Mouse (Mus musculus) gonadal fat pad, adult 2 months (tissue): ENCODE data around the gene Sirt1. TPM values are rescaled to one million over a fixed set of nuclear protein-coding genes. Genes with fewer than 3 reads are reported as not detected.
"Not testable (repeated sequence)": the region's sequence is repeated elsewhere in the genome, so short reads cannot be mapped to it uniquely, and the experiment has no call there.

Experiments used
- DNase-seq: peaks from one replicate; pipeline ENCODE4 v3.0.0-alpha.2; 2012; ENCODE audit warnings: low read depth
- polyA plus RNA-seq: library from polyadenylated mRNA; depleted of rRNA; stranded (reverse); fragments of >200 nt; gene quantifications from 2 replicates; pipeline ENCODE4 v1.2.3, GENCODE M21; 2012; rRNA removed

The Sirt1 gene
- polyA plus RNA-seq = 3.8 and 4.1 TPM in 2 replicates

DNA sequence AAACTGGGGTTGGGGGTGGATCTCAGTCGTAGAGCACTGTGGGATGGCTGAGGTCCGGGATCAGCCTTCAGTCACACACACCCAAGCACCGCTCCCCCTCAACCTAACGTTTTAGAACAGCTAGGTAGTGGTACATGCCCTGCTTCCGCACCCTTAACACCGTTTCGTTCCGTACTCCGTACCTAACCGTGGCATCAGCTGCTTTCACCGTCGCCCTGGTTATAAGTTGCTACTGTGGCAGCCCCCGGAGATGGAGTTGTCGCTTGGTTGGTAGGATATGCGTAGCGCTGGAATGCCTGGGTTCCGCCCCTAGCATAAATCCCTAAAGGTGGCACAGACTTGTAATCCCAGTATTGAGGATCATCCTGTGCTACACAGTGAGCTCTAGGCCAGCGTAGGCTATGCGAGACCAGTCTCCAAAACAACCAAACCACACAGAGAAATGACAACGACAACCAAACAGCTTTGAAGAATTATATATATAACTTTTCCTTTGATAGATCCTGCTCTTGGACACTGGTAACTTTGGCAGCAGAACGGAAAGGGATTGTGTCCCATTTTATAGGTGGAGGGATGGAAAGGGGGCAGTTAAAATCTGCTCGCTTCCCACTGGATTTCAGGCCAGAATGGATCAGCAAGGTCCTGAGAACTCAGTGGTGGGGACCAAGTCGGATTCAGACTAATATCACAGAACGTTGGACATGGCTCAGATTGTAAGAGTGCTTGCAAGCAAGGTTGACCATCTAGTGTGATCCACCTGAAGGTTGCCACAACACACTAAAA, at the start of gene Sirt1:
TSS of gene Sirt1 (minus strand) at position 207 of the 783 bp plus-strand sequence.
- no peak for DNase-seq

DNA sequence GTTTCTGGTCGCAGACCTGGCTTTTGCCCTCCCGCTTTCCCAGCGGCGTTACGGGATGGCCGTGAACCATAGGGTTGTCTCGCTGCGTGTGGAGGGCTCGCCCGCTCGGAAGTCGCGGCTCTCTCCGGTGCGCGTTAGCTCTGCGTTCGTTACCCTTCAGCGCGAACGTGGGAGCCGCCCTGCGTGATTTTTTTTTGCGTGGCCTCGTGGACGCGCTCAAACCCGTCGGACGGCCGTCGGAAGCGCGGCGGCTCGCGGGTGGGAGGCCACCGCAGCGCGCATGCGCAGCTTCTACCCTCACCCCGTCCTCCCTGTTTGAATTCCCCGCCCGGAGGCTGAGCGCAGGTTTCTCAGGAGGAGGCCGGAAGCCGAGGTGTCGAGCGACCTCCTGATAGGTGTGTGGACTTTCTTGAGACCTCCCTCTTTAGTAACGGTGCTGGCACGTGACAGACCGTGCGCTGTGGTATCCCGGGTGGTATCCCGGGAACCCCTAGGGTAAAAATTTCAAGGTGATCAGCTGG, 48.3 kb upstream of the Sirt1 start, which contains the start of gene Ctnna3:
TSS of gene Ctnna3 (plus strand) at position 314 of the 521 bp plus-strand sequence.
- peak; percentile 66 for DNase-seq

DNA sequence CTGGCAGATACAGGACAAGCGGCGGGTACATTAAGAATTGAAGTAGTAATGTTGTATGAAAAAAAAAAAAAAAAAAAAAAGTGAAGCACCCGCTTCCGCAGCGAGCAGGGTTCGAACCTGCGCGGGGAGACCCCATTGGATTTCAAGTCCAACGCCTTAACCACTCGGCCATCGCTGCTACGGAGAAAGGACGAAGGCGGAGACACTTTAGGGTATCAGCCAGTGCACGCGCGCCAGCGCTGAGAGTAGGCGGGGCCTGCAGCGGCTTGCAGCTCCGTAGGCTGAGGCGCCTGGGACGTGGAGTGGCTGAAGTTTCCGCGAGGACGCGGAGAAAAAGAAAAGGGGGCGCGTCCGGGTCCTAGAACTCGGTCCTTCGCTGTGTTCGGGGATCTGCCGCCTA, 47.9 kb upstream of the Sirt1 start:
- DNase-seq = peak; percentile 58

DNA sequence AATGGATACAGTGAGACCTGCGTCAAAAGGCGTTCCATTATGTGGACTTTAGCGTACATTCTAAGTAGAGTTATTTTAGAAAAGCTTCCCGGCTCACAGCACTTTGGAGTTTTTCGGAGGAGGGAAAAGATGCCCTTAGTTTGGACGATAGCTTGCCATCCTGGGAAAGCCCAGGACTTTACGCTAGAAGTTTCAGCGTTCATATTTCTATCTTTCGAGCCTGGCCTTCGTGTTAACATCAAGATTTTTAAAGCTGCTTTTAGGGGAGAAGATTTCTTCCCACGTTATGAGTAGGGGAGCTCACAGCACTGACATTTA, 47.5 kb upstream of the Sirt1 start:
- no peak for DNase-seq

DNA sequence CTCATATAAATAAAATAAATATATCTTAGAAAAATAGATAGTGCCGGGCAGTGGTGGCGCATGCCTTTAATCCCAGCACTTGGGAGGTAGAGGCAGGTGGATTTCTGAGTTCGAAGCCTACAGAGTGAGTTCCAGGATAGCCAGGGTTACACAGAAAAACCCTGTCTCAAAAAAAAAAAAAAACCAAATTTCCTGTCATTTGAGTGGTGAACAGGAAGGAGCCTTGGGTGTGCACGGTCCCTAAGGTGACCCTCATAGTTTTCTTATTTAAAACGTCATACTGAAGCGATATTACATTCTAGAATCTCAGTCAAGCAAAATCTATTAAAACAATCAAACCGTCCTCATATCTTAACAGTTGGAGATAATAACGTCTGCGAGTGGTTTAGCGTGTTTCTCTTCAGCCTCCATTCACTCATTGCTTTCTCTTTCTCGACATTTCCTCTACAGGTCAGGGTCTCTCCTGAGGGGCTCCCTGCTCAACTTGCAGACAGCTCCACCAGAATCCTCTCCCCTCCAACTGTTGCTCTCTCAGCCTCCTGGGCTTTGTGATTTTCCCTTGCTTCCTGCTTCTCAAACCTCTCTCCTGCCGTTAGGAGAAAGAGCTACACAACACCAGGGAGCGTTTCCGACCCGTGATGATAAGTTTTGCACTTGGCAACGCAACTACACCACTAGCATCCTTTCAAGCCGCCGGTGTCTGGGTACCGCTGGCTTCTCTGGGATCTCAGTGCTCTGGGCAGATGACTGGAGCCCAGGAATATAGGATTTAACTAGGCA, 46.9 kb upstream of the Sirt1 start:
- no peak for DNase-seq

DNA sequence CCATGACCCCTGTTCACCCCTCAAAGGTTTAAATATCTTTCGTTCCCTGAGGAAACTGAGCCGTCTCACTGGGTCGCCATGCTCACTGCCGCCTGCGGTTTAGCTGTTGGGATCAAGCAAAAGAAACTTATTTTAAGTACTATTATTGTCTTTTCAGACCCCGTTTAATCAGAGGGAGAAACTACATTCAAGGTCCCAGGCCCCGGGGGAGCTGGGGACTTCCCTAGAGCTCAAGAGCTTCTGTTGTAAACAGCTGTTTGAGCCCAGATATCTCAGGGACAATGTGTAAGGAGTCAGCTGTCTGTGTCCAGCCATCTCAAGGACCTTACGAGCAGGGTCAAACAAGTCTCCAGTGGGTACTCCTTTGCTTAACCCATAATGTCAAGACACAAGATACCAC, 45.6 kb upstream of the Sirt1 start:
- DNase-seq = no peak

DNA sequence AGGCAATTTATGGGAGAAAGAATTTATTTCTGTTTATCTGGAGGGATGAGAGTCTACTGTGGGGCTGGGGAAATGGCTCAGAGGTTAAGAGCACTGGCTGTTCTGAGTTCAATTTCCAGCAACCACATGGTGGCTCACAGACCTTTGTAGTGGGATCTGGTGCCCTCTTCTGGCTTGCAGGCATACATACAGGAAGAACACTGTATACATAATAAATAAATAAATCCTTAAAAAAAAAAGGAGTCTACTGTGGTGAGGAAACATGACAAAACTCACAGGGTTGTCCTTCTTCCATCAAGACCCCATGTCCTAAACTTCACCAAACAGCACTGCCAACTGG, 42.9 kb upstream of the Sirt1 start:
- no peak for DNase-seq

DNA sequence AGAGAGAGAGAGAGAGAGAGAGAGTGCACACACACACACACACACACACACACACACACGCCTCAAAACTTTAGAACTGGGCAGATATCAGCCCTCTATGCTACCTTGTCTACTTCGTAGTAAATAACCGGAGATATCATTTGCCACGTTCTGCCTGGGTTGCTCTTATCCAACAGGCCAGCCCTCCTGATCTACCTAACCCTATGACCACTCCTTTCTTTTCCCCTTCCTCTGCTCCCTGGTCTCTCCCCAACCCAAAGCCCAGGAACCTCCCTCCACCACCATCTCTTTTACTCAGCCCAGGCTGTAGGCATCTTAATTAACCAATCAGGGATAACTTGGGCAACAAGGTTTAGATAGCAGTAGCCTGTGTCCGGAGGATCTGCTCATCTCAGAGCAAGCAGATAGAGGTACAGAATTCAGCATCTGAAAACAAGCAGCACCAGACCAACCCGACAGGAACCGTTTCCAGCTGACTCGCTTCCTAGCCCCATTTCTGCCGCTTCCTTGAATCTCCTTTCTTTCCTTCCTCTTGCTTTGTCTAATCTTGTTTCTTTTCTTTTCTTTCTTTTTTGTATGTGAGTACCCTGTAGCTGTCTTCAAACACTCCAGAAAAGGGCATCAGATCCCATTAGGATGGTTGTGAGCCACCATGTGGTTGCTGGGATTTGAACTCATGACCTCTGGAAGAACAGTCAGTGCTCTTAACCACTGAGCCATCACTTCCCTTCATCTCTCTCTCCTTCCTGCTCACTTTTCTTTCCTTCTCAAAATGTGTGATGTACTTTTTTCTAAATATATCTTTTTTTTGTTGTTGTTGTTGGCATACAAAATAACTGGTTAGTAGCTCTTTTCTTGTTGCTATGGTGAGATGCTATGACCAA, 42.3 kb upstream of the Sirt1 start:
- DNase-seq = no peak

DNA sequence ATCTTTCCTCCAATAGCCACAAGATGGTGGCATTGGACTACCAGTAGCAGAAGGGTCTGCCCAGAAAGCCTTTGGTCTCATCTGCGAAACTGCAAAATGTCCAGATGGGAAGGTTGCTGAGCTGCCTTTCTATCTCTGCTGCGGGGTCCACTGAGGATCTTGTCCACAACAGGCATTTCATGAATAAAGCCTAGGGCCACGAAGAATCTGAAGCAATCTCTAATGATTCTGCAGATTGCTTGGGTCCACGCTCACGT, 41.2 kb upstream of the Sirt1 start:
- DNase-seq = no peak

DNA sequence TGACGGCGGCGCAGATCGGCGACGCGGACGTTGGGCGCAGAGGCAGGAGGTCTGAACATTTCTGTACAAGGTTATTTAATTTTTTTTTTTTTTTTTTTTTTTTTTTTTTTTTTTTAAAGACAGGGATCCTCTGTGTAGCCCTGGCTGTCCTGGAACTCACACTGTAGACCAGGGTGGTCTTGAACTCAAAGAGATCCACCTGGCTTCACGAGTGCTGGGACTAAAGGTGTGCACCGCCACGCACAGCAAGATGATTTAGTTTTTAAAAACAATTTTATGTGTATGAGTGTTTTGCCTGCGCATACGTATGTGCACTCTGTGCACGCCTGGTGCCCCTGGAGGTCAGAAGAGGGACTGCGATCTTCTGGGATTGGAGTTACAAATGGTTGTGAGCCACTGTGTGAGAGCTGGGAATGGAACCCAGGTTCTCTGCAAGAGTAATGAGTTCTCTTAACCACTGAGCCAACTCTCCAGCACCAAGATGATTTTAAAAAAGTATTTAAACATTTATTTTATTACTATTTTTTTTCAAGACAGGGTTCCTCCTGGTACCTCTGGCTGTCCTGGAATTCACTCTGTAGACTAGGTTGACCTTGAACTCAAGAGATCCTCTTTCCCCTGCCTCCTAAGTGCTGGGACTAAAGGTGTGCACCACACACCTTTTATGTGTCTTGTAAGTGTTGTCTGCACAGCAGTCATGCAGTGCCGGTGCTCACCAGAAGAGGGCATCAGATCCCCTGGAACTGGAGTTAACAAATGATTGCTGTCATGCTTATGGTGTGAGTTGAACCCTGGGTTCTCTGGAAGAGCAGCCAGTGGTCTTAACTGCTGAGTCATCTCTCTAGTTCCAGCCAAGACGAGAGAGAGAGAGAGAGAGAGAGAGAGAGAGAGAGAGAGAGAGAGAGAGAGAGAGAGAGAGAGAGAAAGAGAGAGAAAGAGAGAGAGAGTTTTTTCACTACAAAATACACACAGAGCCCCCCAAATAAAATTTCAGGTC, 40.5 kb upstream of the Sirt1 start, which contains the start of gene Gm7075:
TSS of gene Gm7075 (minus strand) at position 51 of the 997 bp plus-strand sequence.
- DNase-seq = no peak

DNA sequence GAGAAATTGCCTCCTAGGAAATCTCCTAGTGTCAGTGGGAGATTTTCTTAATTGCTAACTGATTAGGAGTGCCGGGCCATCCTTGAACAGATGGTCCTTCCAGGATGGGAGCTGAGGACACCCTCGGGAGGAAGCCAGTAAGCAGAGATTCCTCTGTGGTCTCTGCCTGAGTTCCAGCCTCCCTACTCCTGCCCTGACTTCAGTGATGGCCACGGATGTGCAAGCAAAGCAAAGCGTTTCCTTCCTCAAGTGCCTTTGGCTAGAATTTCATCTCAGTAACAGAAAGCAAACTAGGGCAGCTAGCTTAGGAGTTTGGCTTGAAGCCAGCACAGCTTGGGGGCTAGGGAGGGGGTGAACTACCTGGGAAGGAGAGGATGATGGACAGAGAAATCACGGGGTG, 35.6 kb upstream of the Sirt1 start:
- no peak for DNase-seq

DNA sequence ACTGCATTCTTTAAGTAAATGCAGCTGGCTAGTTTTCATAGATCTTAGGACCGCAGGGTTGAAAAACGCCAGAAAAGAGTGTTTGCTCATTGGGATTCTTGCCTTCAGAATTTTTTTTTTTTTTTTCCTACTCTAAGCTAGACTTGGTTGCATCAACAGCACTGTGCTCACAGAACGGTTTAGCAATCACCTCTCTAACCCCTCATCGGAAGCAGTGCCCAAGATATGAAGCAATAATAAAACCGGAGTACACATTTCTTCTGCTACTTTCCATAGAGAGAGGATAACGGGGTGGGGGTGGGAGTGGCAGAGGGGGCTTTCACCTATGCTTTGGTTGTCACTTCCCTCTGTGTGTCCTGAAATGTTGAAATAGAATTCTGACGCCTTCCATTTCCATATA, 34.3 kb upstream of the Sirt1 start:
- no peak for DNase-seq

DNA sequence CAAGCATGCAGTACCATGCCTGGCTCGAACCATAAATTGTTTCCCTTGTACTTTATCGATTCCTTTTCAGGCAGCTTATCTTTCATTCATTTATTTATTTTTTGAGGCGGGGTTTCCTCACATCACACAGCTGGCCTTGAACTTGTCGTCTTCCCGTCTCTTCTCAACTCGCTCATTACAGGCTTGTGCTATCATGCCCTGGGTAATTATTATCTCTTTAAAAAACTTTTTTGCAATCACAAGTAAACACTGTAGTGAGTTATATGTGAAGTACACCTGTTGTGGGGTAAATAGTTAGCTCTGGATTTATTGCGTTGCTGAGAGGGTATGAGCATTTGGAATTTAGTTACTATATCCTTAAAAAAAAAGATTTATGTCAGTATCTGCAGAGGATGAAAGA, 33.8 kb upstream of the Sirt1 start:
- DNase-seq = no peak

DNA sequence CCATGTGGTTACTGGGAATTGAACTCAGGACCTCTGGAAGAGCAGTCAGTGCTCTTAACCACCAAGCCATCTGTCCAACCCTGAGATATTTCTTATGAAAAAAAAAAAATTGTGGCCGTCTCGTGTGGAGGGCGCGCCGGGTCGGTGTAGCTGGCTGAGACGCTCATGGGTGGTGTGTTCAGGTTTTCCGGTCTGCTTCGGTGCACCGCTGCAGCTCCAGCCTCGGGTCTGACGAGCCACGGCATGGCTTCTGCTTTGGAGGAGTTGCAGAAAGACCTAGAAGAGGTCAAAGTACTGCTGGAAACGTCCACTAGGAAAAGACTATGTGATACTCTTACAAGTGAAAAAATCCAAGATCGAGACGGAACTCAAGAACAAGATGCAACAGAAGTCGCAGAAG, 31.3 kb upstream of the Sirt1 start:
- DNase-seq = no peak

DNA sequence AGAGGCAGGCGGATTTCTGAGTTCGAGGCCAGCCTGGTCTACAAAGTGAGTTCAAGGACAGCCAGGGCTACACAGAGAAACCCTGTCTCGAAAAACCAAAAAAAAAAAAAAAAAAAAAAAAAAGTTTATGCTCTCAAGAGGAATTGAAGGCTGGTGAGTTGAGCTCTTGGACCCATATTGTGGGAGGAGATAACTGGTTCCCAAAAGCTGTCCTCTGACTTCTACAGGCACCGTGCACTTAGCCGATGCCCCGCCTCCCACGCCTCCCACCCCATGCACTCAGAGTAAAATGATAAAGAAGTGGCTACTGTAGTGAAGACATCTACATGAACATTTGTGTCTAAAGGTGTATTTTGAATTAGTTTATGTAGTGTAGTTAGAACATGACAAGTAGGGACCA, 30.2 kb upstream of the Sirt1 start:
- not testable (repeated sequence) for DNase-seq

DNA sequence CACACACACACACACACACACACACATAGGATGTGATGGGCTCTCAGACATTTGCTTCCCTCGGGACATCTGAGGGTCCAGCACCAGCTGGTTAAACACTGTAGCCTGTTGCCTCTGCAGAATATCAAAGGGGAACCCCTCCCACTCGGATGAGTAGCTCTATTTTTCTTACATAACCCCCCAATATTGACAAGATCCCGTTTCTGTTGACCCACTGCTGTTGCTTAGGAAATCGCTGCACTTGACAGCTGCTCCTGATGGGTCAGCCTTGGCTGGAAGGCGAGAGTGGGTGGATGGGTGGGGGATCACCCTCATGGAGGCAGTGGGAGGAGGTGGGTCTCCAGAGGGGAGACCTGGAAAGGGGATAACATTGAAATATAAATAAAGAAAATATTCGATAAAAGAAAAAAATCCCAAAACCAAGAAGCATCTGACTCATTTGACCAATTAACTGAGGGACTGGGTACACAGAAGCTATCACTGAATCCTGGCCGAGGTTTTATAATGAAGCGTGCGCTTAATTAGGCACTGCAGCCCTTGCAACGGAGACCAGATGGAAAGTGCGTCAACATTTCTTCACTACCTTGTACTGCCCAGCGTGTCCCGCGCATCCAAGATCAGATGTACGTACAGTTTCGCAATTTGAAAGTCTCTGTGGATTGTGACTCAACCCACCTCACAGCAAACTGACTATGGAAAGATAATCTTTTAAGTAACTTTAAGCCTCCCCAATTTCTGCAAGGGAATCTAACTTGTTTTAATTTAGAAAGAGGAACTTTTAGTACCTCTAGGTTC, 28.9 kb upstream of the Sirt1 start:
- DNase-seq = no peak

DNA sequence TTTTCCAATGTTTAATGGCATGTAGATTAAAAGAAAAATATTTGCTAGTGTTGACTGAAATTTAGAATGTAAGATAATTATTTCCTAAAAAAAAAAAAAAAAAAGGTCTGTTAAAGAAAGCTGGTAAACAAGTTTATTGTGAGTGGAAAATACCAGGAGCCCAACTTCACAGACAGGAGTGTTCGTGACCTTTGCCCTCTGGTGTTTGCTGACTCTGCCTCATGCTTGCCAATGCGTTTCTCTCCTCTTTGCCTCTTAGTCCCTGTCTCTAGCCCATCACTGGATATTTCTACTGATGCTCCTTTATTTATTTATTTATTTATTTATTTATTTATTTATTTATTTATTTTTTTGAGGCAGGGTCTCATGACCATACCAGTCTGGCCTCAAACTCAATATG, 22.1 kb upstream of the Sirt1 start:
- DNase-seq = no peak

DNA sequence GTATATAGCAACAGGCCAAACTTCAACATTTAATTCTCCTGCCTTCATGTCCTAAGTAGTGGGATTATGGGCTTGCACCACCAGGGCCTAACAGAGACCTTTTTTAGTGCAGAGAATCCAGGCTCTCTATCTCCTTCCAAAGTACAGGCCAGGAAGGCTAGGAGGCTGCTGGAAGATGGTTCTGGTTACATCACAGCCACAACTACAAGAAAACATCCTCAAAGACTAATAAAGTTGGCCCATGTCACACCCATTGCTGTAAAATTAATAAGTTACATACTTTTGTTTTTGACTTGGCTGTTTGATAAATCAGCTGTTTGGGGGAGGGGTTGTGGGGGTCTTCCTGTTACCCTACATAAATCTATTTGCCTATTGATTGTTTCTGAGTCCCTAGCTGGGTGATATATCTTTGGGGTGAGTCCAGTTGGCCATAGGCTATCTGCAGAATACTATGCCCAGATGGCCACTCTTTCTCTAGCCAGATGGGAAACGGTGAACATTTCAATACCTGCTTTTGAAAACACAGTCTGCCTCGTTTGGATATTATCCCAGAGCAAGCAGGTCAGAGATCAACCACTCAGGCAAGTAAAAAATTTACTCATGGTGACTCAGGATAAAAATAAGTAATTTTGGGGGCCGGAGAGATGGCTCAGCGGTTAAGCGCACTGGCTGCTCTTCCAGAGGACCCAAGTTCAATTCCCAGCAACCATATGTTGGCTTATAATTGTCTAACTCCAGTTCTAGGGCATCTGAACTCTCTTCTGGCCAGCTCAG, 21.4 kb upstream of the Sirt1 start:
- DNase-seq = no peak

DNA sequence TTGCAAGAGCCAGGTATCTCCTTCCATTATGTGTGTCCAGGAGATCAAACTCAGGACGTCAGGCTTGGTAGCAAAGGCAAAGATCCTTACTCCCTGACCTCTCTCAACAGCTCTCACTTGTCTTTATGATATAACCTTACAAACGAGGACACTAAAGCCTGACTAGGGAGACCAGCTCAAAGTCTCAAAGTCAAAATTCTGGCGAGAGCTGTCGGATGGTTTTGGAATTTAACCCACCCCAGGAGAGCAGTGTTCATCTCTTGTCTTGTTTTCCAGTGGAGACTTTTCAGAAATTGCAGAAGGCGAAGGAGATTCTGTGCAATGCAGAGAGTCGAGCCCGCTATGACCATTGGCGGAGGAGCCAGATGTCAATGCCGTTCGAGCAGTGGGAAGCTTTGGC, 15.5 kb upstream of the Sirt1 start:
- no peak for DNase-seq

DNA sequence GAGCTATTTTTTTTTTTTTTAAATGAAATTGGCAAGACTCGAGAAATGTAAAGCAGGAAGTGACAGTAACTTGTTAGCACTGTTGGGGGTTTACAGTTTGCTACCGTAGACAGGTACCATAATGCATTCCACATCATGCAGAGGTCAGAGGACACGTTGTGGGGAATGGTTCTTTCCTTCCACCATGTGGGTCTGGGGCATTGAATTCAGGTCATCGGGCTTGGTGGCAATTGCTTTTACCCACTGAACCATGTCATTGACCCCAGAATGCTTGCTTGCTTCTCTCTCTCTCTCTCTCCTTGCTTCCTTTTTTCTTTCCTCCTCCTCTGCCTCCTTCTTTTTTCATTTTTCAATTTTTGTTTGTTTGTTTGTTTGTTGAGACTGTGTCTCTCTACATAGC, 7.4 kb upstream of the Sirt1 start:
- DNase-seq = no peak
